Mouse (Mus musculus): ENCODE results near the gene Entpd7. TPM values are rescaled to one million over a fixed set of nuclear protein-coding genes. Genes with fewer than 3 reads are reported as not detected.

The Entpd7 gene
- polyA plus RNA-seq, 1 experiment from 2014 or later = 8.4 TPM

GRCm38 (mm10) chr19:43747877-43748276, 58.4 kb downstream of the Entpd7 start:
- TF ChIP-seq CTCF (IDR thresholded peaks at IDR 0.05) = no peak

DNA sequence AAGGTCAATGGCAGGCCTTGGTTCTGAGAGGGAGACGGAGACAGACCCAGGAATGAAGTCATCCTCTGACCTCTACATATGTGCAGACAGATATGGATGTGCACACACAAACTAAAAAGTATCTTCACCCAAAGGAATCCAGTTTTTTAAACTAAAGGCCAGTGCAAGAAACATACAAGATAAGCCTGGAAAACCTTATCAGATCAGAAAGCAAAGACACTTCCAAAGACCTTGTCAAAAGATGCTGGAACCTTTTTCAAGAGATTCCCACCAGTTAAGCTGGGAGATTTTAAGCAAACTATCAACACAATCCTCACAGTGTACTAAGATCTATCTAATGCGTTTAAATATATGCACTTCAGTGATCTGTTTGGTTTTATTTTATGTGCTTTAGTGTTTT, 60.5 kb downstream of the Entpd7 start:
- no peak for TF ChIP-seq CTCF (IDR thresholded peaks at IDR 0.05)
- POLR2A ChIA-PET = interaction anchor here (0.6 kb wide), 1 partner anchor 59 kb away, joined by 3 read pairs; no protein-coding TSS in a partner anchor
- ATAC-seq = no peak
- DNase-seq (ENCODE audit: low read depth, low spot score) = no peak
- CTCF ChIA-PET = interaction anchor here (1.1 to 2.2 kb wide), 2 partner anchors 17 to 75 kb away, joined by 4 to 7 read pairs; no protein-coding TSS in a partner anchor
- in situ Hi-C loops (cut with MboI; ENCODE audit: low pct_unique_long_range_greater_than_20kb) = loop anchor here (5.0 kb wide), 2 partner anchors 118 to 223 kb away; no protein-coding TSS in a partner anchor
- no peaks in the 10 kb centered on the region for H3K27me3 ChIP-seq

More at GRCm38 (mm10) chr19:43747877-43748276, 58.4 kb downstream of the Entpd7 start:
- POLR2A ChIA-PET = no interaction called here
- in situ Hi-C loops (cut with MboI; ENCODE audit: low pct_unique_long_range_greater_than_20kb) = no loop called here
- DNase-seq (ENCODE audit: low read depth, low spot score) = no peak
- no peaks in the 10 kb centered on the region for H3K27me3 ChIP-seq
- ATAC-seq = no peak
- CTCF ChIA-PET = interaction anchor here (2.2 kb wide), 1 partner anchor 15 kb away, joined by 7 read pairs; no protein-coding TSS in a partner anchor

DNA sequence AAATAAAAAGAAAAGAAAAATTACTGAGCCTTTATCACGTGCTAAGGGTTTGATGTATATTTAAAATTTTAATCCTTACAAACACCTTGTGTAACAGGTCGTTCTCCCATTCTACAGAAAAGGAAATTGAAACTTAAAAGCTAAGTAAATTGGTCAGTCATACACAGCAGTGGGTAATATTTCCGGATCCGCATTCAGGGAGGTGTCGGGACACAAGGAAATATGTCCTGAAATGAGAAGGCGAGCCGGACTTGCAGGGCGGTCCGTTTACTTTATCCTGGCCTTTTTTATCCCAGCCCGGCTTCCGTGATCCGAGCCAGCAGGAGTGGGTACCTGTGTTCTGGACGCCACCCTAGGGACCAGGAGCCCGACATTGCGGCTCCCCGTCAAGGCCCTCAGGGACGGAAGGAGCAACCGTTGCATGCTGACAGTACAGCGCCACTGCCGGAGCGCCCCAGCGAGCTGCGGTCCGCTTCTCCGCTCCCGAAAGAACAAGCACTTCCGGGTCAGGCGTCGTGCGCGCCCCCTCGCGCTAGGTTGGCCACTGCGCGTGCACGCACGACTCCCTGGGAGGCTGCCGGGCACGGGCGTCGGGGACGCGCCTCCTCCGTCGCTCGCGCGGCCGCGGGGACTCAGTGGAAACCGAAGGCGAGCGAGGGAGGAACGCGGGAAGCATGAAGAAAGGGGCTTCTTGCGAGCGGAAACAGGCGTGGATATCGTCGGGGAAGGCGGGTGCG, 63.2 kb downstream of the Entpd7 start, which contains the start of the genes Cutc and Cox15:
Gene Cutc (plus strand): TSS at position 508 of the 737 bp plus-strand sequence.
Gene Cox15 (minus strand): TSS at position 512 of the 737 bp plus-strand sequence.
- no peak for TF ChIP-seq CTCF (IDR thresholded peaks at IDR 0.05)
- POLR2A ChIA-PET = no interaction called here
- CTCF ChIA-PET = interaction anchor here (1.6 to 2.5 kb wide), 4 partner anchors 8 to 78 kb away, joined by 4 to 7 read pairs (median 6); partner anchors contain the start of gene Slc25a28
- no peaks in the 10 kb centered on the region for H3K27me3 ChIP-seq
- ATAC-seq = peak; percentile 81
- in situ Hi-C loops (cut with MboI; ENCODE audit: low pct_unique_long_range_greater_than_20kb) = loop anchor here (5.0 kb wide), 2 partner anchors 120 to 225 kb away; no protein-coding TSS in a partner anchor
- DNase-seq (ENCODE audit: low read depth, low spot score) = peak; percentile 58

DNA sequence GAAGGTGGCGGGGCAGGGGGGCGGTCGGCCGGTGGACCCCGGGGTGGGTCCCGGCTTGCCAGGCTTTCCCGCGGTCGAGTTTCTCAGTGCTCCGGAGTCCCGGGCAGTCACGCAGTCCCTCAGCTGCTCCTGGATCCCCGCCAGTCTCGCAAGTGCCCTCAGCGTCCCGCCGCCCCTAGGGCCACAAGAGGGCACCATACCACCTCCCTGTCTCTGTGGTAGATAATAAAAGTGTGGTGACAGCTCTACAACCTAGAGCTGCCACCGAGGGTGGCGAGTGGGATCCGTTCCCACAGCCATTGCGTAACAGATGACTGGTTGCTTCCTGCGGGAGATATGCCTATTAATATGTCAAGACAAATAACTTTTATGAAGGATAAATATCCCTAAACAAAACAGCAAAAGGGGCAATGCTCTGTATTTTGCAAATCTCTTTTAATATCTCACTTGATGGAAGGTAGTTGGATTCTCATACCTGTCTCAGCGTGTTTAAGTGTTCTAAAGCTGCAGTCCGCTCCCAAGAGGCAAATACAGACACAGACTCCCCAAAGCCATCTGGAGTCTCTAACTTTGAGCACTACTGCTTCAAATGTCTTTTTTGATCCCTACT, 63.9 kb downstream of the Entpd7 start:
- peak; percentile 30 for DNase-seq (ENCODE audit: low read depth, low spot score)
- in situ Hi-C loops (cut with MboI; ENCODE audit: low pct_unique_long_range_greater_than_20kb) = loop anchor here (5.0 kb wide), 2 partner anchors 121 to 226 kb away; no protein-coding TSS in a partner anchor
- peak; percentile 83 for ATAC-seq
- ChIA-PET CTCF (interaction anchor here (1.6 to 2.5 kb wide), 6 partner anchors 8 to 122 kb away, joined by 4 to 8 read pairs (median 6); partner anchors contain the start of gene Slc25a28), POLR2A (no interaction called here)
- H3K27me3 ChIP-seq = no peaks in the 10 kb centered on the region
- TF ChIP-seq CTCF (IDR thresholded peaks at IDR 0.05) = peak; percentile 97

GRCm38 (mm10) chr19:43754237-43754636, 64.8 kb downstream of the Entpd7 start:
- no peak for ATAC-seq
- in situ Hi-C loops (cut with MboI; ENCODE audit: low pct_unique_long_range_greater_than_20kb) = loop anchor here (5.0 kb wide), 2 partner anchors 122 to 227 kb away; no protein-coding TSS in a partner anchor
- DNase-seq (ENCODE audit: low read depth, low spot score) = no peak
- ChIA-PET POLR2A (no interaction called here), CTCF (interaction anchor here (1.6 to 2.5 kb wide), 5 partner anchors 9 to 123 kb away, joined by 5 to 8 read pairs (median 6); partner anchors contain the start of gene Slc25a28)
- no peaks in the 10 kb centered on the region for H3K27me3 ChIP-seq
- TF ChIP-seq CTCF (IDR thresholded peaks at IDR 0.05) = no peak

GRCm38 (mm10) chr19:43754872-43755271, 65.4 kb downstream of the Entpd7 start:
- in situ Hi-C loops (cut with MboI; ENCODE audit: low pct_unique_long_range_greater_than_20kb) = loop anchor here (5.0 kb wide), 2 partner anchors 123 to 228 kb away; no protein-coding TSS in a partner anchor
- ChIA-PET POLR2A (no interaction called here), CTCF (interaction anchor here (1.6 to 2.5 kb wide), 2 partner anchors 12 to 75 kb away, joined by 7 to 8 read pairs; no protein-coding TSS in a partner anchor)
- DNase-seq (ENCODE audit: low read depth, low spot score) (no peak), ATAC-seq (no peak)
- no peak for TF ChIP-seq CTCF (IDR thresholded peaks at IDR 0.05)
- no peaks in the 10 kb centered on the region for H3K27me3 ChIP-seq

- ATAC-seq = no peak
- CTCF ChIA-PET = interaction anchor here (0.7 to 1.2 kb wide), 6 partner anchors 9 to 131 kb away, joined by 3 to 4 read pairs (median 3); partner anchors contain the start of gene Slc25a28
Observed at GRCm38 (mm10) chr19:43760504-43760903, 71.0 kb downstream of the Entpd7 start.

DNA sequence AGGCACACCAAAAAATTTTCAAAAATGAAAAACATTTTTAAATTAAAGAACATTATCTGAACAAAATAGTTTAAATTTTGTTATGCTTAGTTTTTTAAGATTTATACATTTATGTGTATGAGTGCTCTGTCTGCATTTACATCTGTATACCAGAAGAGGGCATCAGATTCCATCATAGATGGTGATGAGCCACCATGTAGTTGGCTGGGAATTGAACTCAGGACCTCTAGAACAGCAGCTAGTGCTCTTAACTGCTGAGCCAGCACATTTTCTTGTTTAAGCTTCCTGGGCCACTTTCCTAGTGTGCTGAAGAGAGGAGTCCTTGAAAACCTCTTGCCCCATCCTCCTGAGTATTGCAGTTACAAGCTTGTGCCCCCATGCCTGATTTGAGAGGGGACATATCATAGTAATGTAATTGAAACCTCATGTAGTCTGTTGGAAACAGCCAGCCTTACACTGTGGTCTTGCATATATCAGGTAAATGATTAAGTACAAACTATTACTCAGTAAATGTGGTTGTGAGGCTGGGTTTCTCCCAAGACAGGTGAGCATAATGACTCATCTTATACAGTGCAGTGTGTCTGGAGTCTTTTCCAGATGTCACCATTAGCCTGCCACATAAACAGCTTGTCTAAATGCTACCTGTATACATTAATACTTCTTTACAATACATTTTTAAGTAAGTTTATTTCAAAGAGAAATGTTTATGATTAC, 72.2 kb downstream of the Entpd7 start:
- no peak for ATAC-seq
- POLR2A ChIA-PET = interaction anchor here (0.6 kb wide), 1 partner anchor 19 kb away, joined by 3 read pairs; no protein-coding TSS in a partner anchor
- peak; percentile 44 for TF ChIP-seq CTCF (IDR thresholded peaks at IDR 0.05)

More at GRCm38 (mm10) chr19:43760504-43760903, 71.0 kb downstream of the Entpd7 start:
- peak; percentile 69 for TF ChIP-seq CTCF (IDR thresholded peaks at IDR 0.05)
- no peak for DNase-seq (ENCODE audit: low read depth, low spot score)
- POLR2A ChIA-PET = no interaction called here
- in situ Hi-C loops (cut with MboI; ENCODE audit: low pct_unique_long_range_greater_than_20kb) = no loop called here
- no peaks in the 10 kb centered on the region for H3K27me3 ChIP-seq

DNA sequence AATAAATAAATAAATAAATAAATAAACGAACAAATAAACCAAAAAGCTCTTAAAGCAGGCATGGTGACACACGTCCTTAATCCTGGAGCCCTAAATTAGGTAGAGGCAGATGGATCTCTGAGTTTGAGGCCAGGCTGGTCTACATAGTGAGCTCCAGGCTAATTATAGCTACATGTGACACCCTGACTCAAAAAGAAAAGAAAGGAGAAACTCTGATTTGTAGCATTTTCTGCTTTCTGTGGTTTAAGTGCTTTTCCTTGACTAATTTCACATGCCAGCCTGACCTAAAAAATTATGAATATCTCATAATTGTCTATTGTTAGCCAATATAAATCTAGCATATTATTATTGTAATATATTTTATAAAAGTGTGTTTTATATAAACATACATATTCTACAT, 72.9 kb downstream of the Entpd7 start:
- TF ChIP-seq CTCF (IDR thresholded peaks at IDR 0.05) = no peak
- in situ Hi-C loops (cut with MboI; ENCODE audit: low pct_unique_long_range_greater_than_20kb) = no loop called here
- H3K27me3 ChIP-seq = no peaks in the 10 kb centered on the region
- ChIA-PET CTCF (no interaction called here), POLR2A (no interaction called here)
- DNase-seq (ENCODE audit: low read depth, low spot score) = no peak
- ATAC-seq = no peak

More for the DNA sequence above, 72.2 kb downstream of the Entpd7 start:
- DNase-seq (ENCODE audit: low read depth, low spot score) = no peak
- no peaks in the 10 kb centered on the region for H3K27me3 ChIP-seq
- in situ Hi-C loops (cut with MboI; ENCODE audit: low pct_unique_long_range_greater_than_20kb) = no loop called here
- CTCF ChIA-PET = no interaction called here

DNA sequence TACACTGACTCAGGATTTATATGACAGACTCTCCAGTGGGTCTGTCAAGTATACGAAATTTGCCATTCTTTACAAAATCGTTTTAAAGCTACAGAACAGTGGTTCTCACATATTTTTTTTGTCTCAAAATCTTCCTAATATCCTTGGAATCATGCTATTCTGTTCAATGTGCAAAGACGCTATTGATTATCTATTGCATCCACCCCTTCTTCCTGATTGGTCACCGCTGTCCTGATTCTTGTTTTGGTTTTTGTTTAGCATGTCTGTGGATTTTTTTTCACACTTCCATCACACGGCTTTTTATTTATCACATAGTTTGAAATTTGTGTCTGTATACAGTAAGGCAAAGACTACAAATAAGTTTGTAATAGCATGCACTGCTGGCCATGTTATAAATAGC, 77.0 kb downstream of the Entpd7 start:
- in situ Hi-C loops (cut with MboI; ENCODE audit: low pct_unique_long_range_greater_than_20kb) = no loop called here
- ATAC-seq = no peak
- POLR2A ChIA-PET = no interaction called here

More for the DNA sequence above, 77.0 kb downstream of the Entpd7 start:
- CTCF ChIA-PET = interaction anchor here (1.2 to 1.9 kb wide), 3 partner anchors 10 to 13 kb away, joined by 3 to 8 read pairs (median 3); no protein-coding TSS in a partner anchor
- no peaks in the 10 kb centered on the region for H3K27me3 ChIP-seq
- TF ChIP-seq CTCF (IDR thresholded peaks at IDR 0.05) = no peak
- no peak for DNase-seq (ENCODE audit: low read depth, low spot score)

All from Patski (cell line).